Mouse (Mus musculus) lung, embryonic 16.5 days (tissue): ENCODE results near the gene AU040320. TPM values are rescaled to one million over a fixed set of nuclear protein-coding genes. Genes with fewer than 3 reads are reported as not detected.

ENCODE experiments used
- ATAC-seq: fragments of 200-750 bp; cut with Nextera tagmentation; 2 replicates; pipeline ENCODE4 v1.8.0; 2017; ENCODE audit warnings: low read depth, mild to moderate bottlenecking, moderate library complexity
- H3K27ac ChIP-seq: fragments of 300-500 bp; sonication (generic); 2 replicates; pipeline ENCODE4 v1.5.1; 2014; ENCODE audit warnings: mild to moderate bottlenecking, control low read depth, low read length
- H3K27me3 ChIP-seq: fragments of 300-500 bp; sonication (generic); 2 replicates; pipeline ENCODE4 v1.6.1; 2014; ENCODE audit warnings: low read depth, low read length, mixed read lengths; ENCODE audit not compliant: control insufficient read depth, insufficient read depth
- H3K36me3 ChIP-seq: fragments of 300-500 bp; sonication (generic); 2 replicates; pipeline ENCODE4 v1.6.1; 2014; ENCODE audit warnings: low read length; ENCODE audit not compliant: control insufficient read depth, insufficient read depth
- H3K4me1 ChIP-seq: fragments of 300-500 bp; sonication (generic); replicated peaks from 2 replicates; pipeline ENCODE4 v1.6.1; 2014; ENCODE audit warnings: low read length, mixed read lengths; ENCODE audit not compliant: control insufficient read depth, insufficient read depth
- H3K4me2 ChIP-seq: fragments of 300-500 bp; sonication (generic); 2 replicates; pipeline ENCODE4 v1.6.1; 2014; ENCODE audit warnings: low read depth, low read length, control low read depth
- H3K4me3 ChIP-seq: fragments of 300-500 bp; sonication (generic); 2 replicates; pipeline ENCODE4 v1.5.1; 2014; ENCODE audit warnings: mild to moderate bottlenecking, low read length, control low read depth
- H3K9ac ChIP-seq: fragments of 300-500 bp; sonication (generic); 2 replicates; pipeline ENCODE4 v1.6.1; 2014; ENCODE audit warnings: low read length, control low read depth
- H3K9me3 ChIP-seq: fragments of 300-500 bp; sonication (generic); 2 replicates; pipeline ENCODE4 v1.6.1; 2016; ENCODE audit warnings: low read length; ENCODE audit not compliant: control insufficient read depth
- WGBS: fragments of 180-500 bp; shearing (Covaris S2); extraction: QIAGEN DNeasy Blood & Tissue Kit; methylation state at CpG from one replicate; pipeline ENCODE4 v1.1.7; 2014; 5-methylcytosine and 5-hydroxymethylcytosine counted together
- polyA plus RNA-seq: library from polyadenylated mRNA; unstranded; fragments of >200 nt; fragmentation: Nextera tagmentation; extraction: Ambion mirVana; gene quantifications from 2 replicates; pipeline ENCODE4 v1.2.1, GENCODE M21; 2015

Gene AU040320
- polyA plus RNA-seq, 1 experiment from 2014 or later: 24.2 TPM

DNA sequence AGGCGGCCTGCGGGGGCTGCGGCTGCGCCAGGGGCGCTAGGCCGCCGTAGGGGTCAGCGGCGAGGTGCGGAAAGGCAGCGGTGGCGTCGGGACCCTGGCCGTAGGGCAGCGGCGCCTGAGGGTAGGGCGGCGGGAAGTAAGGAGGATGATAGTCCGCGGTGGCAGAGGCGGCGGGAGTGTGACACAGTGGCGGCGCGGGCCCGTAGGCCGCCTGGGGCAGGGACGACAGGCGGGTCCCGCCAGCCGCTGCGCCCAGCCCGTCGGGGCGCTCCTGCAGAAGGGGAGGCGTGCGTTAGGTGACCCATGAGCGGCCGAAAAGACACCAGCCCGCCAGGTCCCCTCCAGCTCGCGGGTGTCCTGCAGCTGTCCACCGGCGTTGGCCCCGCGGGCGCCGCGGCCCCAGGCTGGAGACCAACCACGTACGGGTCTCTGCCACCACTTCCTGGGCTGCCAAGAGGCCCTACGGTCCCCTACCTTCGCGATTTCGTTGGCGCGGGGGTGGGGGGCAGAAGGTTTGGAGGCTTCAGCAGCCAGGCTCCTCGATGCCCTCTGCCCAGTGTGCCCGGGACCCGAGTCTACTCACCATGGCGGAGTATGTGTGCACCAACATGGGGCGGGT, 17.9 kb upstream of the AU040320 start:
- no peaks in the 10 kb centered on the region for H3K36me3 ChIP-seq
- ATAC-seq: peak; percentile 39; the same call in 1 of the 2 replicates
- H3K27ac ChIP-seq: no peak overlapping the region
- WGBS: 1% methylated on average over 55 of the region's 62 CpGs
- H3K4me3 ChIP-seq: peak overlapping the region; percentile 41
- peaks cover 82% of the 10 kb centered on the region for H3K27me3 ChIP-seq
- peak overlapping the region; percentile 56 for H3K4me2 ChIP-seq
- peak overlapping the region; percentile 35; the same call in 1 of the 2 replicates for H3K9ac ChIP-seq
- peaks cover 13% of the 10 kb centered on the region; the same call in 1 of the 2 replicates for H3K4me1 ChIP-seq
- H3K9me3 ChIP-seq: no peaks in the 10 kb centered on the region

DNA sequence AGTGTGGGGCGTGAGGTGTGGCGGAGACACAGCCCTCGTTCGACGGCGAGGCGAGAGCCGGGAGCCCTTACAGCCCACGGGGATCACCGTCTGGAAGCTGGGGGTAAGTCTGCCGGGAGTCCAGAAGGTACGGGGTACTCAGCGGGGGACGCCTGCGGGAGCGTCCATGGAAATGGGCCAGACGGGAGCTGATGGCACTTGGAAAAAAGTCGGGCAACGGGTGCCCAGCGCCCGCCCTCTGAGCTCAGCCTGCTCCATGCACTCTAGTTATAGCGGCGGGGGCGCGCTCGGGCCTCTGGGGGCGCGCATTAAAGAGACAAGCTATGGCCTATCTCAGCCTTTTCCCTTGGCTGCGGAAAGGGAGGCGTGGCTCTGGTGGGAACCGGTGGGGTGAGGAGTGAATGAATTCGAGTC, 17.3 kb upstream of the AU040320 start, which contains the start of gene Tfap2e:
Tfap2e (minus strand) TSS at position 240 of the 414 bp plus-strand sequence.
- Histone ChIP-seq H3K27me3 (peaks cover 77% of the 10 kb centered on the region), H3K4me2 (peak within 1 kb of the TSS; percentile 56), H3K9ac (peak within 1 kb of the TSS; percentile 35; the same call in 1 of the 2 replicates), H3K9me3 (no peaks in the 10 kb centered on the region), H3K4me3 (peak within 1 kb of the TSS; percentile 41), H3K4me1 (peaks cover 13% of the 10 kb centered on the region; the same call in 1 of the 2 replicates), H3K36me3 (no peaks in the 10 kb centered on the region), H3K27ac (no peak within 1 kb of the TSS)
- peak; percentile 69 for ATAC-seq
- under 1% methylated on average over 32 of the region's 32 CpGs for WGBS

DNA sequence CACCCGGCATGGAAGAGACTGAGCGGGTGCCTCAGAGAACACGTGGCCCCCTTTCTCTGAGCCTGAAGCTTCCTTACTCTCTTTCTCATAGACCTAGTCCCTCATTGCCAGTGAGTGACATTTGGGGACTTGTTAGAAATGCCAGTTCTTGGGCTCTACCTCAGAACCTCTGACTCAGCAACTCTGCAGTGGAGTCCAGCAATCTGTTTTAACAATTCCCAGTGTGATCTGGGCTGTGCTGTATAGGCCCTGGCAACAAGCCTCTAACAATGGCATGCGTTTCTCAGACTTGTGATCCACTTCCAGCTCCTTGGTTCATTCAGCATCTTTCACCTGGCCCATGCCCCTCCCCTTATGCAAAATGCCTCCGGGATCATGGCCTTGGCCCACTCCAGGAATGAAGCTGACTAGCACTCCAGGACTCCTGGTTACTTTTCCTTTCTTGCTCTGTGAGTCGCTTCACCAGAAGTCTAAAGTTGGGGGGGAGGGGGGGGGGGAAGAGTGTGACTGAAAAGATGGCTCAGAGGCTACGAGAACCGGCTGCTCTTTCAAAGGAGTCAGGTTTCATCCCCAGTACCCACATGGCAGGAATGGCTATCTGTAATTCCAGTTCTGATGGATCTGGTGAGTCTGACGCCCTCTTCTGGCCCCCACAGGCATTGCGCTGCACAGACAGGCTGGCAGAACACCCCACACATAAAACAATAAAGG, 13.2 kb upstream of the AU040320 start:
- Histone ChIP-seq H3K4me2 (no peak overlapping the region), H3K27ac (no peak overlapping the region), H3K9ac (no peak overlapping the region), H3K36me3 (peaks cover 5% of the 10 kb centered on the region), H3K4me1 (peaks cover 11% of the 10 kb centered on the region; the same call in 1 of the 2 replicates), H3K4me3 (no peak overlapping the region), H3K27me3 (peaks cover 36% of the 10 kb centered on the region), H3K9me3 (no peaks in the 10 kb centered on the region)
- ATAC-seq: no peak
- 21% methylated on average over 10 of the region's 10 CpGs for WGBS

DNA sequence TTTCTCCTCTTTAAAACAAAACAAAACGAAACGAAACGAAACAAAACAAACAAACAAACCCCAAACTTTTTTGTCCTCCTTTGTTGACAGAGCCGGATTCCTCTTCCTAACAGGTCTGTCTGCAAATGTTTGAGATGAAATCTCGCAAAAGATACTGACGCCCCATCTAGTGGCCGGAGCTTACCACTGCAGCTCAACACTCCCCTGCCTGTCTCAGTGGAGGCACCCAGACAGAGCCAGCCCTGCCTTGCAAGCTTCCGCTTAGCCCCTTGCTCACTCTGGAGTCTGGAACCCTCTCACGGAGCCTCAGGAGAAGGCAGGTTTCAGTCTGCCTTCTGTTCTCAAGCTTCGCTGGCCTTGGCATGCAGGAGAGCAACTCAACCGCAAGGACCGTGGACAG, 11.9 kb upstream of the AU040320 start:
- no peaks in the 10 kb centered on the region for H3K4me1 ChIP-seq
- 4% methylated on average over 12 of the region's 12 CpGs for WGBS
- no peaks in the 10 kb centered on the region for H3K9me3 ChIP-seq
- peak overlapping the region; percentile 42 for H3K9ac ChIP-seq
- no peak overlapping the region for H3K27ac ChIP-seq
- peaks cover 23% of the 10 kb centered on the region for H3K27me3 ChIP-seq
- peak; percentile 81 for ATAC-seq
- peaks cover 15% of the 10 kb centered on the region for H3K36me3 ChIP-seq
- H3K4me3 ChIP-seq: no peak overlapping the region
- peak overlapping the region; percentile 40; the same call in 1 of the 2 replicates for H3K4me2 ChIP-seq

DNA sequence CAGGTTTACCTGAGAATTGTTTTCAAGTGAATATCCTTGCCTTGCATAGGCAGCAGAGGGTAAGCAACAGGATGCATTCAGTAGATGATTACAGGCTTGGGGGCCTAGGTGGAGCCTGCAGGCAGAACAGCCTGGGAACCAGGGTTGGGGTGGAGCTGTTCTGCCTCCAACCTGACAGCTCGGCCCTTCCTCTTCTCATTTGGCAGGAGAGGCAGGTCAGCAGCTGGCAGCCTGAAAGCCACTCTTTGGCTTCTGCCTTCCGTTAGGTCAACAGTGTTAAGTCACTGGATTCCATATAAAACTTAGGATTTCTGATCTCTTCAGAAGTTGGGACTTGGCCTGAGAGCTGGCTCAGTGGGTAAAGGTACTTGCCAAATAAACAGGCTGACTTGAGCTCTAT, 10.4 kb upstream of the AU040320 start:
- no peak overlapping the region for H3K9ac ChIP-seq
- H3K27me3 ChIP-seq: peaks cover 9% of the 10 kb centered on the region
- no peaks in the 10 kb centered on the region for H3K4me1 ChIP-seq
- H3K36me3 ChIP-seq: peaks cover 18% of the 10 kb centered on the region
- H3K9me3 ChIP-seq: no peaks in the 10 kb centered on the region
- no peak overlapping the region for H3K4me2 ChIP-seq
- no peak for ATAC-seq
- 51% methylated on average over 2 of the region's 2 CpGs for WGBS
- no peak overlapping the region for H3K4me3 ChIP-seq
- H3K27ac ChIP-seq: no peak overlapping the region

DNA sequence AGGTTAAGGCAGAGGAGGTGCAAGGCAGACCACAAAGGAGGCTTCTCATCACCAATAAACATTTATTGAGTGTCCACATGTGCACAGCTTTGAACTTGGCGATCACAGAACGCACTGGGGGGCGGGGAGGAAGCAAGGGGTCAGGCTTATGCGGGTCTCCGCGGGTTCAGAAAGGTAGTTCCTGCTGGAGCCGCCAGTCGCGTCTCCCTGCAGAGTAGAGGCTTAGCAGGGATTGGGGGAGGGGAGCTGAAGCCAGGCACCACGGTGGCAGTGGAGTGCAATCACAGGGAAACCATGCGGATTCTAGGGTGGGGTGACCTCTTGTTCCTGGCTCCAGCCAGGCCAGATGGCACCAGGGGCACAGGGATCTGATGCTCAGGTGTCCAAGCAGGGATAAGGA, 9.6 kb upstream of the AU040320 start:
- peaks cover 24% of the 10 kb centered on the region for H3K36me3 ChIP-seq
- H3K4me2 ChIP-seq: no peak overlapping the region
- H3K27me3 ChIP-seq: peaks cover 4% of the 10 kb centered on the region
- H3K27ac ChIP-seq: no peak overlapping the region
- WGBS: 26% methylated on average over 11 of the region's 11 CpGs
- no peak overlapping the region for H3K4me3 ChIP-seq
- no peaks in the 10 kb centered on the region for H3K9me3 ChIP-seq
- ATAC-seq: no peak
- H3K4me1 ChIP-seq: no peaks in the 10 kb centered on the region
- H3K9ac ChIP-seq: no peak overlapping the region

DNA sequence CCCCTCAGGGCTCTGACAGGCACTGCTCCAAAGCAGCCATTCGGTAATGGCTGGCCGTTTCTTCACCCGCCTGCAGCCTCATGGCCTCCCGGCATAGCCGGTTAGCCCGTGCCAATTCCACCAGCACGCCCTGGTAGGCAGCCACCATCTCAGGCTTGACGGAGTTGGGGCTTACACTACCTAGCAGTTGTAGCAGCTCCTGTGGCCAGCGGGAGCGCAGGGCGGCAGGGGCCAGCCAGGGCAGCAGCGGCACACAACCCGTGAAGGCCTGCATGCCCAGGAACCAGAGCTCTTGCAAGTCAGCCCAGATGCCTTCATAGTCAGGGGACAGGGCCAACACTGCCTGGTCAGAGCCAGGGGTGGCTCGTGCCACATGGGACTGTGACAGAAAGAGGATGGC, 8.5 kb upstream of the AU040320 start:
- H3K9me3 ChIP-seq: no peaks in the 10 kb centered on the region
- 91% methylated on average over 14 of the region's 14 CpGs for WGBS
- no peak overlapping the region for H3K4me3 ChIP-seq
- H3K36me3 ChIP-seq: peaks cover 29% of the 10 kb centered on the region
- no peak overlapping the region for H3K9ac ChIP-seq
- ATAC-seq: no peak
- peaks cover 2% of the 10 kb centered on the region; the same call in 1 of the 2 replicates for H3K4me1 ChIP-seq
- H3K27me3 ChIP-seq: no peaks in the 10 kb centered on the region
- no peak overlapping the region for H3K4me2 ChIP-seq
- no peak overlapping the region for H3K27ac ChIP-seq

DNA sequence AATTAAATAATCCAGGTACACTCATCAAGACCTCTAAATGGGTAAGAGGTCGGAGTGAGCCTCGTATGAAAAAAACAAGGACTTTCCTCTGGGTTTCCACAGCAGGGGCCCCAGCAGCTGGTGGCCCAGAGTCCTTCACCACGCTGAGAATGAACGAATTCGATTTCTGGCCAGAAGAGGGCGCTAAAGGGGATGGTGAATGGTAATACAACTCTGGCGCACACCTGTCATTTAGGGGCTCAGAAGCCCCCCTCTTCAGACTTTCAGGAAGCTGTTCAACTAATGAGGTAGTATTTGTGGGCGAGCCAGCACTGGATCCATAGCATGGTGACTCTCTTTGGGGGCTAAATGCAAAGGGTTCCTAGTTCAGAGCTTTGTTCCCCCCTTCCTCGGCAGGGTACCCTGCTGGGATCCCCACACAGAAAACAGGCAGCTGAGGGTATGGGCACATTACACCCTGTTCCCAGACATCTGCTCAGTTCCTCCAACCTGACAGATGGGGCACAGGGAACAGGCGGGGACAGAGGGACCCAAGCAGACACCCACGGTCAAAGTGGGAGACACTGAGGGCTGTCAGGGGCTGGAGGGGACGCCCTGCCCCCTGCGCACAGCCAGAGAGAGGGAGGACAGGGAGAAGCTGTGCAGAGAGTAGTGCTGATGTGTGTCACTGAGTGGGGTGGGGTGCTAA, 7.7 kb upstream of the AU040320 start:
- H3K4me3 ChIP-seq: no peak overlapping the region
- no peaks in the 10 kb centered on the region for H3K27me3 ChIP-seq
- H3K4me1 ChIP-seq: peaks cover 9% of the 10 kb centered on the region; the same call in 1 of the 2 replicates
- ATAC-seq: no peak
- no peak overlapping the region for H3K27ac ChIP-seq
- H3K9me3 ChIP-seq: no peaks in the 10 kb centered on the region
- H3K4me2 ChIP-seq: no peak overlapping the region
- WGBS: 40% methylated on average over 13 of the region's 13 CpGs
- peaks cover 29% of the 10 kb centered on the region for H3K36me3 ChIP-seq
- H3K9ac ChIP-seq: no peak overlapping the region
